Mouse (Mus musculus) liver, embryonic 12.5 days (tissue): ENCODE measurements around the gene Mtfp1. TPM values are rescaled to one million over a fixed set of nuclear protein-coding genes. Genes with fewer than 3 reads are reported as not detected.

Experiments
- ATAC-seq: fragments of 200-750 bp; cut with Nextera tagmentation; 2 replicates; pipeline ENCODE4 v1.8.0; 2017; ENCODE audit warnings: moderate number of reproducible peaks, mild to moderate bottlenecking, moderate library complexity
- H3K27ac ChIP-seq: fragments of 300-500 bp; sonication (generic); 2 replicates; pipeline ENCODE4 v1.5.1; 2016; ENCODE audit warnings: mild to moderate bottlenecking
- H3K27me3 ChIP-seq: fragments of 300-500 bp; sonication (generic); replicated peaks from 2 replicates; pipeline ENCODE4 v1.6.1; 2016; ENCODE audit warnings: mild to moderate bottlenecking, moderate library complexity
- H3K36me3 ChIP-seq: fragments of 300-500 bp; sonication (generic); 2 replicates; pipeline ENCODE4 v1.6.1; 2016; ENCODE audit warnings: mild to moderate bottlenecking, moderate library complexity
- H3K4me1 ChIP-seq: fragments of 300-500 bp; sonication (generic); 2 replicates; pipeline ENCODE4 v1.6.1; 2016
- H3K4me2 ChIP-seq: fragments of 300-500 bp; sonication (generic); 2 replicates; pipeline ENCODE4 v1.6.1; 2016; ENCODE audit warnings: mild to moderate bottlenecking, moderate library complexity
- H3K4me3 ChIP-seq: fragments of 300-500 bp; sonication (generic); 2 replicates; pipeline ENCODE4 v1.5.1; 2016; ENCODE audit warnings: mild to moderate bottlenecking, moderate library complexity
- H3K9ac ChIP-seq: fragments of 300-500 bp; sonication (generic); 2 replicates; pipeline ENCODE4 v1.6.1; 2016; ENCODE audit warnings: mild to moderate bottlenecking, moderate library complexity
- H3K9me3 ChIP-seq: fragments of 300-500 bp; sonication (generic); replicated peaks from 2 replicates; pipeline ENCODE4 v1.6.1; 2016; ENCODE audit warnings: mild to moderate bottlenecking, moderate library complexity
- whole genome bisulfite sequencing: fragments of 180-500 bp; shearing (Covaris S2); methylation state at CpG from one replicate; pipeline ENCODE4 v1.1.7; 2016; ENCODE audit not compliant: insufficient replicate concordance; 5-methylcytosine and 5-hydroxymethylcytosine counted together
- polyA plus RNA-seq: library from polyadenylated mRNA; unstranded; fragments of >200 nt; fragmentation: Nextera tagmentation; extraction: Ambion mirVana; gene quantifications from 2 replicates; pipeline ENCODE4 v1.2.1, GENCODE M21; 2016

The Mtfp1 gene
- polyA plus RNA-seq, 1 experiment from 2014 or later = 35.9 TPM

GRCm38 (mm10) chr11:4096054-4096984 is 1.1 kb upstream of the Mtfp1 start:
- under 1% methylated on average over 45 of the region's 45 CpGs for WGBS
- H3K4me3 ChIP-seq = peak overlapping the region; percentile 75
- peak; percentile 91 for ATAC-seq
- H3K4me2 ChIP-seq = peak overlapping the region; percentile 88
- H3K9ac ChIP-seq = peak overlapping the region; percentile 81
- peaks cover 46% of the 10 kb centered on the region for H3K4me1 ChIP-seq
- peaks cover 4% of the 10 kb centered on the region for H3K9me3 ChIP-seq
- H3K27ac ChIP-seq = peak overlapping the region; percentile 88
- H3K27me3 ChIP-seq = no peaks in the 10 kb centered on the region
- peaks cover 28% of the 10 kb centered on the region for H3K36me3 ChIP-seq

- H3K27ac ChIP-seq = peak overlapping the region; percentile 88
- H3K9me3 ChIP-seq = peaks cover 12% of the 10 kb centered on the region
- H3K4me1 ChIP-seq = peaks cover 46% of the 10 kb centered on the region
- H3K27me3 ChIP-seq = no peaks in the 10 kb centered on the region
- peak overlapping the region; percentile 81 for H3K9ac ChIP-seq
- ATAC-seq = peak; percentile 21; the same call in 1 of the 2 replicates
- peak overlapping the region; percentile 75 for H3K4me3 ChIP-seq
- WGBS = 2% methylated on average over 24 of the region's 24 CpGs
- peak overlapping the region; percentile 88 for H3K4me2 ChIP-seq
- H3K36me3 ChIP-seq = peaks cover 39% of the 10 kb centered on the region
Measured at GRCm38 (mm10) chr11:4094378-4095170, 671 bp downstream of the Mtfp1 start.

- Histone ChIP-seq H3K36me3 (peaks cover 39% of the 10 kb centered on the region), H3K27ac (peak overlapping the region; percentile 43), H3K9ac (0 out of 2 replicates have a peak overlapping the region, but pooled peaks have one; percentile 81), H3K4me2 (peak overlapping the region; percentile 88), H3K27me3 (no peaks in the 10 kb centered on the region), H3K9me3 (peaks cover 12% of the 10 kb centered on the region), H3K4me1 (peaks cover 46% of the 10 kb centered on the region), H3K4me3 (peak overlapping the region; percentile 75)
- 72% methylated on average over 18 of the region's 18 CpGs for WGBS
- ATAC-seq = no peak
Measured at GRCm38 (mm10) chr11:4093459-4094377, 1.5 kb downstream of the Mtfp1 start.

GRCm38 (mm10) chr11:4087267-4087666 is 8.0 kb downstream of the Mtfp1 start:
- no peak overlapping the region for H3K9ac ChIP-seq
- H3K4me1 ChIP-seq = no peaks in the 10 kb centered on the region
- H3K9me3 ChIP-seq = peaks cover 12% of the 10 kb centered on the region
- H3K27ac ChIP-seq = no peak overlapping the region
- peaks cover 20% of the 10 kb centered on the region for H3K36me3 ChIP-seq
- 39% methylated on average over 2 of the region's 2 CpGs for WGBS
- no peak overlapping the region for H3K4me2 ChIP-seq
- no peak overlapping the region for H3K4me3 ChIP-seq
- H3K27me3 ChIP-seq = no peaks in the 10 kb centered on the region
- ATAC-seq = no peak

GRCm38 (mm10) chr11:4086246-4086645 is 9.0 kb downstream of the Mtfp1 start:
- 31% methylated on average over 1 of the region's 1 CpGs for whole genome bisulfite sequencing

GRCm38 (mm10) chr11:4083316-4084078 is 11.7 kb downstream of the Mtfp1 start:
- Histone ChIP-seq H3K4me1 (no peaks in the 10 kb centered on the region), H3K9me3 (no peaks in the 10 kb centered on the region), H3K4me3 (no peak overlapping the region), H3K27ac (no peak overlapping the region), H3K9ac (no peak overlapping the region), H3K27me3 (no peaks in the 10 kb centered on the region), H3K4me2 (no peak overlapping the region), H3K36me3 (no peaks in the 10 kb centered on the region)
- ATAC-seq = no peak
- WGBS = 29% methylated on average over 5 of the region's 5 CpGs

More at GRCm38 (mm10) chr11:4086246-4086645, 9.0 kb downstream of the Mtfp1 start:
- Histone ChIP-seq H3K9me3 (peaks cover 7% of the 10 kb centered on the region), H3K4me3 (no peak overlapping the region), H3K27ac (no peak overlapping the region), H3K4me1 (no peaks in the 10 kb centered on the region), H3K36me3 (peaks cover 10% of the 10 kb centered on the region), H3K4me2 (no peak overlapping the region), H3K27me3 (no peaks in the 10 kb centered on the region), H3K9ac (no peak overlapping the region)
- ATAC-seq = no peak

- no peak for ATAC-seq
- Histone ChIP-seq H3K9me3 (no peaks in the 10 kb centered on the region), H3K36me3 (no peaks in the 10 kb centered on the region), H3K4me3 (no peak overlapping the region), H3K4me1 (no peaks in the 10 kb centered on the region), H3K27ac (no peak overlapping the region), H3K27me3 (no peaks in the 10 kb centered on the region), H3K9ac (no peak overlapping the region), H3K4me2 (no peak overlapping the region)
- WGBS = 9% methylated on average over 4 of the region's 4 CpGs
Measured at GRCm38 (mm10) chr11:4080219-4080618, 15.0 kb downstream of the Mtfp1 start.

- no peaks in the 10 kb centered on the region for H3K4me1 ChIP-seq
- H3K27me3 ChIP-seq = no peaks in the 10 kb centered on the region
- H3K9me3 ChIP-seq = no peaks in the 10 kb centered on the region
- no peak overlapping the region for H3K27ac ChIP-seq
- no peaks in the 10 kb centered on the region for H3K36me3 ChIP-seq
- H3K4me3 ChIP-seq = no peak overlapping the region
- H3K4me2 ChIP-seq = no peak overlapping the region
- ATAC-seq = no peak
- no peak overlapping the region for H3K9ac ChIP-seq
- 59% methylated on average over 7 of the region's 7 CpGs for WGBS
Measured at GRCm38 (mm10) chr11:4078267-4078933, 16.8 kb downstream of the Mtfp1 start.

GRCm38 (mm10) chr11:4076633-4077032 is 18.6 kb downstream of the Mtfp1 start:
- Histone ChIP-seq H3K36me3 (no peaks in the 10 kb centered on the region), H3K4me3 (no peak overlapping the region), H3K27ac (no peak overlapping the region), H3K27me3 (no peaks in the 10 kb centered on the region), H3K9me3 (no peaks in the 10 kb centered on the region), H3K4me1 (no peaks in the 10 kb centered on the region), H3K4me2 (no peak overlapping the region), H3K9ac (no peak overlapping the region)
- no peak for ATAC-seq
- WGBS = 6% methylated on average over 8 of the region's 8 CpGs

GRCm38 (mm10) chr11:4069664-4070063 is 25.6 kb downstream of the Mtfp1 start:
- H3K27me3 ChIP-seq = 0 out of 2 replicates have a peak, but pooled peaks cover 1% of the 10 kb centered on the region
- H3K4me2 ChIP-seq = no peak overlapping the region
- no peak for ATAC-seq
- 44% methylated on average over 1 of the region's 1 CpGs for WGBS
- no peak overlapping the region for H3K27ac ChIP-seq
- no peak overlapping the region for H3K9ac ChIP-seq
- H3K4me3 ChIP-seq = no peak overlapping the region
- no peaks in the 10 kb centered on the region for H3K4me1 ChIP-seq
- no peaks in the 10 kb centered on the region for H3K36me3 ChIP-seq
- no peaks in the 10 kb centered on the region for H3K9me3 ChIP-seq
